Mouse (Mus musculus): ENCODE results near the gene Gkap1.

The Gkap1 gene

DNA sequence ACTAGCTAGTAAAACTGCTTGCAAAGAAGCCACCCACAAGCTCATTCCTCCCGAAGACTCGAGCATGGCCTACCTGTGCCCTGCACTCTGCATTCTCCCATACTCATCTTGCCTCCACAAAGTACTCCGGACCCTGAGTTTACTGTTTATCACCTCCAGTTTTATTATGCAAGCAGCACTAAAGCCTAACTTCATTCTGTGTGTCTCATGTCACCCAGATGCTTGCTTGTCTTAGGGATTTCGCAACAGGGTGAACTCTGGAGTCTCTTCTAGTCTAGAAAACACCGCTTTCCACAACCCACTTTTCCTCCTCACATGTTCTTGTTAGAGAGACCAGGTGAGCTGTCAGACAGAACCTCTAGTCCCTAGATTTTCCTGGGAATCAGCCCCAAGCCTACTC is 26.5 kb downstream of the Gkap1 start:
- TF ChIP-seq POU5F1 (IDR thresholded peaks at IDR 0.05; ENCODE audit: borderline replicate concordance, low read length) (no peak), CTCF (conservative IDR thresholded peaks at IDR 0.05; ENCODE audit: low read length) (no peak), NANOG (IDR thresholded peaks at IDR 0.05; ENCODE audit: borderline replicate concordance, low read length) (no peak)
- Histone ChIP-seq H3K4me3 (replicated peaks; ENCODE audit: low read length) (no peak overlapping the region), H3K36me3 (ENCODE audit: insufficient read depth, low read length) (no peaks in the 10 kb centered on the region), H3K4me1 (replicated peaks; ENCODE audit: low read depth, low read length) (no peaks in the 10 kb centered on the region), H3K27me3 (ENCODE audit: insufficient read depth, low read length) (no peaks in the 10 kb centered on the region), H3K9me3 (ENCODE audit: low read length) (no peaks in the 10 kb centered on the region)

DNA sequence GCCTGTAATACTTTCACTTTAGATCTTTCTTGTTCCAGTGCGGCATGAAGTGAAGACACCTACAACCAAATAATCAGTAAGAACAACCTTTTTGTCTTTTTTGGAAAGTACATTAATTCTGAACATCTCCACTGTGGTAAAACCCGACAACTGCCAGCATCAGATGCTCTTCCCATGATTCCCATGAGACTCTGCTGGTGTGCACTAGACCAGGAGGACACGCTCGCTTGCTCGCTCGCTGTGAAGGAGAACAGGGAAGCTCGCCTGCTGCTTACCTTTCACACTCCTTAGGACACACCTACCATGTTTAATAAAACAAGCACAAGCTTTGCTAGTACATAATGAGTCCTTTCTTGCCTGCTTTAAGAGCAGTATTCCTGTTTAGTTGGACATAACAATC is 39.0 kb downstream of the Gkap1 start:
- 0 out of 2 replicates have a peak, but pooled peaks cover 4% of the 10 kb centered on the region for H3K4me1 ChIP-seq (replicated peaks; ENCODE audit: low read depth, low read length)
- TF ChIP-seq POU5F1 (IDR thresholded peaks at IDR 0.05; ENCODE audit: borderline replicate concordance, low read length) (no peak), CTCF (conservative IDR thresholded peaks at IDR 0.05; ENCODE audit: low read length) (no peak), NANOG (IDR thresholded peaks at IDR 0.05; ENCODE audit: borderline replicate concordance, low read length) (no peak)
- no peak overlapping the region for H3K4me3 ChIP-seq (replicated peaks; ENCODE audit: low read length)
- no peaks in the 10 kb centered on the region for H3K9me3 ChIP-seq (ENCODE audit: low read length)
- H3K36me3 ChIP-seq (ENCODE audit: insufficient read depth, low read length), result no peaks in the 10 kb centered on the region
- no peaks in the 10 kb centered on the region for H3K27me3 ChIP-seq (ENCODE audit: insufficient read depth, low read length)

DNA sequence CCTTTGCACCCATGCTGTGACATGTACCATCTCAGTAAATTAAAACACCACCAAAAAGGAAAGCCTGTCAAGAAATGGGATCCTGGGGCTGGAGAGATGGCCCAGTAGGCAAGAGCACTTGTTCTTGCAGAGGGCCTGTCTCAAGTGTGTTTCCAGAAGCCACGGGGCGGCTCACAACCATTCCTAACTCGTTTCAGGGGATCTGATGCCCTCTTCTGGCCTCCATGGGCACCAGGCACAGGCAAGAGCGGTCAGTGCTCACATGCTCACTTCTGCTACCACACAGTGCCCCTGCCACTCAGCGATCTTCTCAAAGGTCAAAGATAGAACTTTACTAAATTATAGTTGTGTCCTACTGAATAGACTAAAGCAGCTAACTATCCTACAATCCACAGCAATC is 42.9 kb downstream of the Gkap1 start:
- no peak for TF ChIP-seq NANOG (IDR thresholded peaks at IDR 0.05; ENCODE audit: borderline replicate concordance, low read length)
- no peak for TF ChIP-seq CTCF (conservative IDR thresholded peaks at IDR 0.05; ENCODE audit: low read length)
- TF ChIP-seq POU5F1 (IDR thresholded peaks at IDR 0.05; ENCODE audit: borderline replicate concordance, low read length), result no peak
- no peaks in the 10 kb centered on the region for H3K9me3 ChIP-seq (ENCODE audit: low read length)
- no peaks in the 10 kb centered on the region for H3K36me3 ChIP-seq (ENCODE audit: insufficient read depth, low read length)

DNA sequence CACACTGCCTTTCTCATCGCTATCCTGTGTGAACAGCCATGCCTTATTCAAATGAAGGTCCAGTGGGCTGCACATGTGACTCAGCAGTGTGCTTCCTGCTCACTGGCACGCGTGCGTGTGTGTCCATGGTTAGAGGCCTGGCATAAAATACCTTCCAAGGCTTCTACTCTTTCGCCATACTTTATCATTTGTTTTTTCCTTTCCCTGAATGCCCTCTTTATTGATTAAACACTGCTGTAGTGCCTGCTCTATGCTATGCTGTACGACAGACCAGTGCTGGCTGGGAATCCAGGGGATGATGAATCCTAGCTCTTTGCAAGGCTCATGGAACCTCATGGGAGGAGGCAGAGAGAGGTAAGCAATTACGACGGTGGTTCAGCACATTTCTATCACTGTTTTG is 43.4 kb downstream of the Gkap1 start:
- Histone ChIP-seq H3K36me3 (ENCODE audit: insufficient read depth, low read length) (no peaks in the 10 kb centered on the region), H3K4me1 (replicated peaks; ENCODE audit: low read depth, low read length) (peaks cover 14% of the 10 kb centered on the region), H3K4me3 (replicated peaks; ENCODE audit: low read length) (no peak overlapping the region), H3K9me3 (ENCODE audit: low read length) (peaks cover 2% of the 10 kb centered on the region; the same call in 1 of the 2 replicates), H3K27me3 (ENCODE audit: insufficient read depth, low read length) (no peaks in the 10 kb centered on the region)
- TF ChIP-seq CTCF (conservative IDR thresholded peaks at IDR 0.05; ENCODE audit: low read length) (no peak), NANOG (IDR thresholded peaks at IDR 0.05; ENCODE audit: borderline replicate concordance, low read length) (no peak), POU5F1 (IDR thresholded peaks at IDR 0.05; ENCODE audit: borderline replicate concordance, low read length) (no peak)

More for the DNA sequence above, 42.9 kb downstream of the Gkap1 start:
- Histone ChIP-seq H3K4me3 (replicated peaks; ENCODE audit: low read length) (no peak overlapping the region), H3K27me3 (ENCODE audit: insufficient read depth, low read length) (no peaks in the 10 kb centered on the region), H3K4me1 (replicated peaks; ENCODE audit: low read depth, low read length) (peaks cover 14% of the 10 kb centered on the region)

DNA sequence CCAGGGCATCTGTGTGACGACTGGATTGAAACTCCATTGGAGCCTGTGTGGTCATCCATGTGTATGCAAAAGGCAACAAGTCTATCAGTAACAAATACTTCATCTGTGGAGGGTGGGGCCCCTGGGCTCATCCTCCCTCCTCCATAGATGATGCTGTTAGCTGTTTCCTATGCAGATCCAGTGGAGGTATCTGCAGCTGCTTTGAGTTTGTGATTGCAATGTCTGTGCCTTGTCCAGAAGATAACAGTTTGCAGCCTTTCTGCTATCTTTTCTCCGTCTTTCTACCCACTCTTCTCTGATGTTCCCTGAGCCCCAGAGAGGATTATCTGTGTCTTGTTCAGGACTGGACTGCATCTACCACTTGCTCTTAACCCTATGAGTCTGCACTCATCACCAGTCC is 46.9 kb downstream of the Gkap1 start:
- no peak for TF ChIP-seq NANOG (IDR thresholded peaks at IDR 0.05; ENCODE audit: borderline replicate concordance, low read length)
- no peak for TF ChIP-seq POU5F1 (IDR thresholded peaks at IDR 0.05; ENCODE audit: borderline replicate concordance, low read length)
- no peak for TF ChIP-seq CTCF (conservative IDR thresholded peaks at IDR 0.05; ENCODE audit: low read length)
- Histone ChIP-seq H3K36me3 (ENCODE audit: insufficient read depth, low read length) (no peaks in the 10 kb centered on the region), H3K4me3 (replicated peaks; ENCODE audit: low read length) (no peak overlapping the region), H3K9me3 (ENCODE audit: low read length) (peaks cover 4% of the 10 kb centered on the region; the same call in 1 of the 2 replicates), H3K27me3 (ENCODE audit: insufficient read depth, low read length) (no peaks in the 10 kb centered on the region), H3K4me1 (replicated peaks; ENCODE audit: low read depth, low read length) (peaks cover 19% of the 10 kb centered on the region)

DNA sequence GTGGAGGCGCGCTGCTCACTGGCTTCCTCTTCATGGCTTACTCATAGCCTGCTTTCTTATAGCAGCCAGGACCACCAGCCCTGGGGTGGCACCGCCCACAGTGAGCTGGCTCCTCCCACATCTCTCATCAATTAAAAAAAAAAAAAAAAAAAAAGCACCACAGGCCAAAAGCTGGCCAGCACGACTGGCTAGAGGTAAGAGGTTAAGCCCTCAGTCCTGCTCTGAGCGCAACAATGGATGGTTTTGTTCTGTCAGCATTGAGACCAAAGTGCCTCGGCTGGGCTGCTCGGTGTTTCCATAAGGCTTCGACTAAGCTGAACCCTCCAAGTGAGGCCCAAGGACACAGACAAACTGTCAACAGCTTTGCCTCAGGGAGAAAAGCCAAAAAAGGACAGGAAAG is 49.8 kb downstream of the Gkap1 start:
- peaks cover 2% of the 10 kb centered on the region; the same call in 1 of the 2 replicates for H3K27me3 ChIP-seq (ENCODE audit: insufficient read depth, low read length)
- H3K36me3 ChIP-seq (ENCODE audit: insufficient read depth, low read length), result no peaks in the 10 kb centered on the region
- no peak overlapping the region for H3K4me3 ChIP-seq (replicated peaks; ENCODE audit: low read length)
- peaks cover 4% of the 10 kb centered on the region; the same call in 1 of the 2 replicates for H3K9me3 ChIP-seq (ENCODE audit: low read length)
- peaks cover 12% of the 10 kb centered on the region for H3K4me1 ChIP-seq (replicated peaks; ENCODE audit: low read depth, low read length)
- TF ChIP-seq CTCF (conservative IDR thresholded peaks at IDR 0.05; ENCODE audit: low read length) (no peak), POU5F1 (IDR thresholded peaks at IDR 0.05; ENCODE audit: borderline replicate concordance, low read length) (no peak), NANOG (IDR thresholded peaks at IDR 0.05; ENCODE audit: borderline replicate concordance, low read length) (no peak)

DNA sequence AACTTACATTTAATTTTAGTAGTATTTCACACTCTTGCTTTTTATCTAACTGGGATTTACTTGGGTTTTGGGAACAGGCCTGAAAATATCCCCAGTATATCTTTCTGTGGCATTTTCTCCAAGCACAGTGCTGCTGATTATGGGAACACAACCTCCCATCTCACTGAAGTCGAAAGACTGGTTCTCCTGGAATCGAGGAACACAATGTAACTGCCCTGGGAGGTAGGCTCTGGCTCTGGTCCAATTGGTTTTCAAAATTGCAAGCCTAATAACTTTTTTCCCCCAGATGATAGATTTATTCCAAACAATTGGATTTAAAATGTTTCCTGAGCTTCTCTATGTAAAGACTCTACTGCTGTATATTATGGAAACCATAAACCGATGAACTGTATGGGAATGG is 55.3 kb downstream of the Gkap1 start:
- H3K9me3 ChIP-seq (ENCODE audit: low read length), result no peaks in the 10 kb centered on the region
- H3K36me3 ChIP-seq (ENCODE audit: insufficient read depth, low read length), result no peaks in the 10 kb centered on the region
- peaks cover 19% of the 10 kb centered on the region for H3K4me1 ChIP-seq (replicated peaks; ENCODE audit: low read depth, low read length)
- peaks cover 11% of the 10 kb centered on the region for H3K27me3 ChIP-seq (ENCODE audit: insufficient read depth, low read length)
- no peak overlapping the region for H3K4me3 ChIP-seq (replicated peaks; ENCODE audit: low read length)
- TF ChIP-seq NANOG (IDR thresholded peaks at IDR 0.05; ENCODE audit: borderline replicate concordance, low read length), result no peak
- no peak for TF ChIP-seq POU5F1 (IDR thresholded peaks at IDR 0.05; ENCODE audit: borderline replicate concordance, low read length)
- TF ChIP-seq CTCF (conservative IDR thresholded peaks at IDR 0.05; ENCODE audit: low read length), result no peak

DNA sequence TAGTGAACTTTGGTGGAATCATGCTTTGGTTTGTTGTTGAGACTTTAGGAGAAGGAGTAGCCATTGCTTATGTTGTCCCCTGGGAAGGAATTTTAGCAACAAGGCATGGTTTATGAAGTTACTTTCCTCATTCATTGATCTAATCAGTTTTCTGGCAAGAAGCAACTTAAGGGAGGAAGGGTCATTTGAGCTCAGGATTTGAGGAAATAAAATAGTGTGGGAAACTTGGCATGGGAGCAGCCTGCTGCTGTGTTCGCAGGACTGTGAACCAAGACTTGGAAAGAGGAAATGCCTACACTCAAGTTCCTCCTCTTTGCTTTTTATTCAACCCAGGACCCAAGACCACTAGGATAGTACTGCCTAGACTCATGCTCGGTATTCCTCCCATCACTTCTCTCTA is 58.0 kb downstream of the Gkap1 start:
- Histone ChIP-seq H3K27me3 (ENCODE audit: insufficient read depth, low read length) (peaks cover 8% of the 10 kb centered on the region; the same call in 1 of the 2 replicates), H3K4me3 (replicated peaks; ENCODE audit: low read length) (no peak overlapping the region), H3K36me3 (ENCODE audit: insufficient read depth, low read length) (peaks cover 12% of the 10 kb centered on the region; the same call in 1 of the 2 replicates), H3K9me3 (ENCODE audit: low read length) (no peaks in the 10 kb centered on the region), H3K4me1 (replicated peaks; ENCODE audit: low read depth, low read length) (peaks cover 38% of the 10 kb centered on the region)
- TF ChIP-seq CTCF (conservative IDR thresholded peaks at IDR 0.05; ENCODE audit: low read length), result no peak

DNA sequence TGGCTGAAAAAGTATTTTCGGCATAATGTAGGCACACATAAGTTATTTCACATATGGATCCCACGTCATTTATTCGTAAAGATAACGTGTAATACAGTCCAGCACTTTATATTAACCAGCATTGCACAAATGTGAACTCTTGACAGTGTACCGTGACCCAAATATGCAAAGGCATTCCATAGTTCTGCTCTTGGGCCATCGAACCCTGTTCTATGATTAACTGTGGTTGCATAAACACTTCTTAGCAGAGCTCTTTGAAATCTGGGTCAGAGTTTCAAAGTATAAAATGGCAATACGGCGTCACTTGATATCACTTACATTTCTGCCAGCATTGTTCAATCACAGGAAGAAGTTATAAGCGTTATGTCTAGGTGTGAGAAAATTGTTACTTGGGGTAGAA is 59.1 kb downstream of the Gkap1 start:
- Histone ChIP-seq H3K27me3 (ENCODE audit: insufficient read depth, low read length) (peaks cover 8% of the 10 kb centered on the region; the same call in 1 of the 2 replicates), H3K9me3 (ENCODE audit: low read length) (no peaks in the 10 kb centered on the region), H3K4me3 (replicated peaks; ENCODE audit: low read length) (peak overlapping the region; percentile 91), H3K36me3 (ENCODE audit: insufficient read depth, low read length) (peaks cover 20% of the 10 kb centered on the region; the same call in 1 of the 2 replicates), H3K4me1 (replicated peaks; ENCODE audit: low read depth, low read length) (peaks cover 45% of the 10 kb centered on the region)
- TF ChIP-seq NANOG (IDR thresholded peaks at IDR 0.05; ENCODE audit: borderline replicate concordance, low read length) (no peak), POU5F1 (IDR thresholded peaks at IDR 0.05; ENCODE audit: borderline replicate concordance, low read length) (no peak), CTCF (conservative IDR thresholded peaks at IDR 0.05; ENCODE audit: low read length) (no peak)

All from E14TG2a.4 (cell line).